Mouse (Mus musculus) heart, embryonic 13.5 days (tissue): ENCODE results near the gene Pnldc1. TPM values are rescaled to one million over a fixed set of nuclear protein-coding genes. Genes with fewer than 3 reads are reported as not detected.
"Not testable (repeated sequence)": the region's sequence is repeated elsewhere in the genome, so short reads cannot be mapped to it uniquely, and the experiment has no call there.

Source experiments
- ATAC-seq: fragments of 200-750 bp; cut with Nextera tagmentation; 2 replicates; pipeline ENCODE4 v1.8.0; 2017; ENCODE audit warnings: moderate TSS enrichment; ENCODE audit not compliant: insufficient number of reproducible peaks, low FRiP score, low TSS enrichment; ENCODE audit errors: extremely low read depth
- H3K27ac ChIP-seq: fragments of 300-500 bp; sonication (generic); replicated peaks from 2 replicates; pipeline ENCODE4 v1.5.1; 2015; ENCODE audit warnings: moderate library complexity, mild to moderate bottlenecking, inconsistent platforms
- H3K27me3 ChIP-seq: fragments of 300-500 bp; sonication (generic); replicated peaks from 2 replicates; pipeline ENCODE4 v1.6.1; 2015; ENCODE audit warnings: mild to moderate bottlenecking, inconsistent platforms
- H3K36me3 ChIP-seq: fragments of 300-500 bp; sonication (generic); 2 replicates; pipeline ENCODE4 v1.6.1; 2015; ENCODE audit warnings: mild to moderate bottlenecking, inconsistent platforms
- H3K4me1 ChIP-seq: fragments of 300-500 bp; sonication (generic); 2 replicates; pipeline ENCODE4 v1.6.1; 2015; ENCODE audit warnings: inconsistent platforms
- H3K4me2 ChIP-seq: fragments of 300-500 bp; sonication (generic); 2 replicates; pipeline ENCODE4 v1.6.1; 2015; ENCODE audit warnings: inconsistent platforms, mild to moderate bottlenecking, moderate library complexity
- H3K4me3 ChIP-seq: fragments of 300-500 bp; sonication (generic); 2 replicates; pipeline ENCODE4 v1.5.1; 2015; ENCODE audit warnings: moderate library complexity, mild to moderate bottlenecking, inconsistent platforms
- H3K9ac ChIP-seq: fragments of 300-500 bp; sonication (generic); 2 replicates; pipeline ENCODE4 v1.6.1; 2015; ENCODE audit warnings: inconsistent platforms, mild to moderate bottlenecking, moderate library complexity
- H3K9me3 ChIP-seq: fragments of 300-500 bp; sonication (generic); 2 replicates; pipeline ENCODE4 v1.6.1; 2016; ENCODE audit warnings: inconsistent platforms
- WGBS: fragments of 180-500 bp; shearing (Covaris S2); methylation state at CpG from one replicate; pipeline ENCODE4 v1.1.7; 2015; ENCODE audit warnings: mixed read lengths; 5-methylcytosine and 5-hydroxymethylcytosine counted together
- polyA plus RNA-seq: library from polyadenylated mRNA; unstranded; fragments of >200 nt; fragmentation: Nextera tagmentation; extraction: Ambion mirVana; gene quantifications from 2 replicates; pipeline ENCODE4 v1.2.1, GENCODE M21; 2015

Gene Pnldc1
- 0.70 and 1.0 TPM in 2 replicates for polyA plus RNA-seq

GRCm38 (mm10) chr17:12909361-12910280, at the start of gene Pnldc1:
TSS of gene Pnldc1 (minus strand) at chr17:12910230.
- H3K27me3 ChIP-seq, result no peaks in the 10 kb centered on the region
- H3K4me1 ChIP-seq, result peaks cover under 1% of the 10 kb centered on the region
- no peak within 1 kb of the TSS for H3K4me2 ChIP-seq
- peaks cover 74% of the 10 kb centered on the region for H3K36me3 ChIP-seq
- ATAC-seq, result no peak; the same call in 1 of the 2 replicates
- no peak within 1 kb of the TSS for H3K27ac ChIP-seq
- no peaks in the 10 kb centered on the region for H3K9me3 ChIP-seq
- H3K9ac ChIP-seq, result no peak within 1 kb of the TSS
- WGBS, result 67% methylated on average over 35 of the region's 35 CpGs
- H3K4me3 ChIP-seq, result no peak within 1 kb of the TSS

DNA sequence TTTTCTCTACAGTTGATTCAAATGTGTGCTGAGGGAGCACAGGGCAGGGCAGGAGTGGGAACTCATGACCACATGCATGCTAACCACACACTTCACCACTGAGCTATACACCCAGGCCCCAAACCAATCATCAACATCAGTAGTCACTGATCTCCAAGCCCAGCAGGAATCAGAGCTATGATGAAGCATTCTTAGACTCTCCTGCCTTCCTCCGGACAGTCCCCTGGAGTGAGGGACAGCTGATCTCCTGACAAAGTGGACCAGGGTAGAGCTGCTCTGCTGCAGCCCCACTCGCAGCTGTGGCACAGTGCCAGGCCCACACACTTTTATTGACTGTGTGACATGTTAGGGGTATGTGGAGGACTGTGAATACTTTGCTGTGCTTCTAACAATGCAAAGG, 49.3 kb upstream of the Pnldc1 start:
- 22% methylated on average over 1 of the region's 2 CpGs for WGBS
- peaks cover 14% of the 10 kb centered on the region for H3K36me3 ChIP-seq

GRCm38 (mm10) chr17:12956664-12957063, 46.6 kb upstream of the Pnldc1 start:
- H3K36me3 ChIP-seq, result peaks cover 33% of the 10 kb centered on the region
- no peak for ATAC-seq
- WGBS, result 83% methylated on average over 8 of the region's 8 CpGs

More for the DNA sequence above, 49.3 kb upstream of the Pnldc1 start:
- peak overlapping the region; percentile 35 for H3K4me2 ChIP-seq
- not testable (repeated sequence) for H3K9ac ChIP-seq, H3K27me3 ChIP-seq, ATAC-seq, H3K27ac ChIP-seq, H3K4me1 ChIP-seq, H3K9me3 ChIP-seq, H3K4me3 ChIP-seq

DNA sequence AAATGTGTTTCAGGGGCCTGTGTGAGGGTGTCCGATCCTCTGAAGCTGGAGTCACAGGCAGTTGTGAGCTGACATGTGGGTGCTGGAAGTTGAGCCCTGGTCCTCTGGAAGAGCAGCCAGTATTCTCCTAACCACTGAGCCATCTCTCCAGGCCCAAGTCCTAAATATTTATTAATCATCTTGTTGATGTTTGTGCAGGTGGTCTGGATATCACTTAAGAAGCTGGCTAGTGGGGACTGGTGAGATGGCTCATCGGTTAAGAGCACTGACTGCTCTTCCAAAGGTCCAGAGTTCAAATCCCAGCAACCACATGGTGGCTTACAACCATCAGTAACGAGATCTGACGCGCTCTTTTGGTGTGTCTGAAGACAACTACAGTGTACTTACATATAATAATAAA, 39.6 kb upstream of the Pnldc1 start:
- Histone ChIP-seq H3K9ac (no peak overlapping the region), H3K4me3 (no peak overlapping the region), H3K4me2 (no peak overlapping the region), H3K27ac (no peak overlapping the region), H3K4me1 (no peaks in the 10 kb centered on the region), H3K36me3 (peaks cover 72% of the 10 kb centered on the region), H3K27me3 (no peaks in the 10 kb centered on the region), H3K9me3 (no peaks in the 10 kb centered on the region)
- 93% methylated on average over 5 of the region's 5 CpGs for WGBS
- no peak for ATAC-seq

More at GRCm38 (mm10) chr17:12956664-12957063, 46.6 kb upstream of the Pnldc1 start:
- no peaks in the 10 kb centered on the region for H3K27me3 ChIP-seq
- H3K9me3 ChIP-seq, result no peaks in the 10 kb centered on the region
- H3K4me2 ChIP-seq, result no peak overlapping the region
- H3K9ac ChIP-seq, result no peak overlapping the region
- no peak overlapping the region for H3K4me3 ChIP-seq
- H3K27ac ChIP-seq, result no peak overlapping the region
- H3K4me1 ChIP-seq, result peaks cover 6% of the 10 kb centered on the region

- Histone ChIP-seq H3K36me3 (peaks cover 41% of the 10 kb centered on the region), H3K4me2 (no peak overlapping the region), H3K9ac (no peak overlapping the region), H3K9me3 (no peaks in the 10 kb centered on the region), H3K27ac (no peak overlapping the region), H3K4me1 (peaks cover 9% of the 10 kb centered on the region; the same call in 1 of the 2 replicates), H3K4me3 (no peak overlapping the region), H3K27me3 (no peaks in the 10 kb centered on the region)
- 91% methylated on average over 6 of the region's 6 CpGs for WGBS
- no peak for ATAC-seq
Measured at GRCm38 (mm10) chr17:12942459-12943162, 32.6 kb upstream of the Pnldc1 start.

DNA sequence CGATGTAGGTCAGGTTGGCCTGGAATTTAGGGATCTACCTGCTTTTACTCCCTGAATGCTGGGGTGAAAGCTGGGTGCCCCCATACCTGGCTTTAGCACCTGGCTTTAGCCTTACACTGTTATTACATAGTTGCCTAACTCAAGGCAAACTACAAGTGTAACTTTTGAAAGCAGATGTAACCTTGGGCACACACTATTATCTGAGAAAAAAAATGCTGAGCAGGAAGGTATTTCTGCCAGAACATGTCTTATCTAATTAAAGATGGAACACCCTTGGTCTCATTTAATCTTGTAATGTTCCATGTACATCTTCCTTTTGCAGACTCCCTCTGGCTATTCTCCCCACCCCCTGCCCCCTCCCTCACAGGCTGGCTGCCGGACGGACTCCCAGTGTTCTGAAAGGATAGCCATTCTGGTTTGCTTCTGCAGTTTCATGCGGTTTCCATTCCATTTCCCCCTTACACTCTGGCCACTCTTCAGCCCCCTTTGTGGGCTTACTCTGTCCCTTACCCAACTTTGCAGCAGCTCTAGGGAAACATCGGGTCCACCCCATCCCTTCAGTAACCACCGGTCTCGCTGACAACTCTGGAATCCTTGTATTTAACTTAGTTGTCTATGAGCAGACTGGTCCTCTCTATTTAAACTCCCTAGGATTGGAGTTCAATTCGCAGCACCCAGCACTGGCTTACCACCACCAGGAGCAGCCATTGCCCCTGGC, 31.7 kb upstream of the Pnldc1 start:
- Histone ChIP-seq H3K4me1 (peaks cover 9% of the 10 kb centered on the region; the same call in 1 of the 2 replicates), H3K4me3 (no peak overlapping the region), H3K27ac (no peak overlapping the region), H3K9ac (no peak overlapping the region), H3K36me3 (peaks cover 36% of the 10 kb centered on the region), H3K27me3 (no peaks in the 10 kb centered on the region), H3K9me3 (no peaks in the 10 kb centered on the region), H3K4me2 (no peak overlapping the region)
- ATAC-seq, result no peak
- WGBS, result 77% methylated on average over 8 of the region's 8 CpGs

DNA sequence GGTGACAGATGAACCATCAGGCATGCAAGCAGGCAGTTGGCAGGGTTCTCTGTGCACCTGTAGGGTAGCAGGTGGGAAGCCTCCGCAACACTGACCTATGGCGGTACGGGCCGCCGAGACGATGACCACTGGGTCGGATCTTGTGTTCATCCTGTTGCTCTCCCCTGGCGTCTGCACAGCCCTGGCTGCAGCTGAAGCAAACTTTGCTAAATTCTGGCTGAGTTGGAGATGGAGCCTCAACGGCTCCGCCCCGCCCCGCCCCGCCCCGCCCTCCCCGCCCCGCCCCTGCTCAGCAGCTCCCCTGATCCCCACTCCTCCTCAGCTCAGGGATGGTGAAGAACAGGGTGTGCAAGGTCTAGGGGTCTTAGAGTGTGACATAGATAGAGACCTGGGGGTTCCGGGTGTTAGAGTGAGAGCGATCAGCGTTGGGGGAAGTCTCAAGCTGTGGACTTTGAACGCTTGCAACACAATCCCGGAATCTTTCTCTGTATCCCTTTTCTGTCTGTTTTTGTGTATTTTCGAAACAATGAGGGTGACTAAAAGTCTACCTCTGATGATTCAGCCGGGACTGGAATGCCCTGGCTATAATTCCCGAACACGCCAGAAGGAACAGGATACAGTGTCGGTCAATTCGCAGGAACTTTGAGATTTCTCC, 30.2 kb upstream of the Pnldc1 start, which contains the start of gene Acat3:
Gene Acat3, minus strand, starts transcription at position 450 of the 655 bp plus-strand sequence.
- Histone ChIP-seq H3K9ac (peak within 1 kb of the TSS; percentile 44), H3K4me2 (peak within 1 kb of the TSS; percentile 68), H3K36me3 (peaks cover 25% of the 10 kb centered on the region), H3K4me3 (peak within 1 kb of the TSS; percentile 42), H3K4me1 (peaks cover 9% of the 10 kb centered on the region; the same call in 1 of the 2 replicates), H3K27me3 (no peaks in the 10 kb centered on the region), H3K9me3 (no peaks in the 10 kb centered on the region), H3K27ac (no peak within 1 kb of the TSS)
- 13% methylated on average over 27 of the region's 27 CpGs for WGBS
- no peak; the same call in 1 of the 2 replicates for ATAC-seq

DNA sequence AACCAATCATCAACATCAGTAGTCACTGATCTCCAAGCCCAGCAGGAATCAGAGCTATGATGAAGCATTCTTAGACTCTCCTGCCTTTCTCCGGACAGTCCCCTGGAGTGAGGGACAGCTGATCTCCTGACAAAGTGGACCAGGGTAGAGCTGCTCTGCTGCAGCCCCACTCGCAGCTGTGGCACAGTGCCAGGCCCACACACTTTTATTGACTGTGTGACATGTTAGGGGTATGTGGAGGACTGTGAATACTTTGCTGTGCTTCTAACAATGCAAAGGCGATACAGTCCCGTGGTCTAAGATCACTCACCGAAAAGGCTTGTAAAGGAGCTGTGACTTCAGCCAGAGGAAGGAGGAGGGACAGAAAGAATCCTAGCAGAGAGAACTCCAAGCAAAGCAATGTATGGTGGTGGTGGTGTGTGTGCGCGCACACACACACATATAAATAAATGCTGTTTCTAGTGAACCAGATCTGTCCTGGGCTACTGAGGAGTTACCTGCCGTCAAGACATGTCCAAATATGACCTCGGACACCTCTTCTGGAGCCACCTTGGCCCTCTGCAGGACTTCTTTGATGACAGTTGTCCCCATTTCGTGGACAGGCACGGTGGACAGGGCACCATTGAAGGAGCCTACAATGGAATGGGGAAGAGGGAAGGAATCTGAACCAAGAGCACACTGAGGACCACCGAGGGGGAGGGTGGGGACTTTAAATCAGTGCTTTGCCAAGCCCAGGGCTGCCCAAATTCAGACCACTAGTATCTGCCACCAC, 29.5 kb upstream of the Pnldc1 start:
- not testable (repeated sequence) for H3K27ac ChIP-seq, ATAC-seq, H3K4me1 ChIP-seq, H3K27me3 ChIP-seq, H3K9me3 ChIP-seq
- H3K9ac ChIP-seq, result peak overlapping the region; percentile 44; the same call in 1 of the 2 replicates
- H3K36me3 ChIP-seq, result peaks cover 18% of the 10 kb centered on the region
- WGBS, result 22% methylated on average over 3 of the region's 12 CpGs
- H3K4me2 ChIP-seq, result peak overlapping the region; percentile 68
- H3K4me3 ChIP-seq, result peak overlapping the region; percentile 42

DNA sequence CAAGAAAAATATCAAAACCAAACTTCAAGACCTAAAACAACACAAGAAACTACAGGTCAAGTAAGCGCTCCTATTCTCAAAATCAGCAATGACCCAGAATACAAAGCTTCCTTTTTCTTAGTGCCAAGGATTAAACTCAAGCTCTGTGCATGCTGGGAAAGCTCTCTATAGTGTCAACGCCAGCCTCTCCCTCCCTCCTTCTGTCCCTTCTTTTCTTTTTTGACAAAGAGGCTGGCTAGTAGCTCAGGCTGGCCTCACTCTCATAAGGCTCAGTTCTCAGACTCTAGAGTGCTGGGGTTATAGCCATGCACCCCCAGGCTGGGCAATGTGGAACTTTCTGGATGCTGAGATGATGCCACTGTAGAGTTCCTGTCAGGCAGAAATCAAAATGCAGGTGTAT, 28.0 kb upstream of the Pnldc1 start:
- Histone ChIP-seq H3K27me3 (no peaks in the 10 kb centered on the region), H3K9me3 (no peaks in the 10 kb centered on the region)
- 60% methylated on average over 2 of the region's 2 CpGs for WGBS

GRCm38 (mm10) chr17:12937412-12937970, 27.5 kb upstream of the Pnldc1 start:
- Histone ChIP-seq H3K4me2 (no peak overlapping the region), H3K27ac (no peak overlapping the region), H3K36me3 (peaks cover 2% of the 10 kb centered on the region; the same call in 1 of the 2 replicates), H3K9ac (no peak overlapping the region), H3K27me3 (no peaks in the 10 kb centered on the region), H3K9me3 (no peaks in the 10 kb centered on the region), H3K4me3 (no peak overlapping the region), H3K4me1 (peaks cover 9% of the 10 kb centered on the region; the same call in 1 of the 2 replicates)
- no peak for ATAC-seq
- WGBS, result 71% methylated on average over 2 of the region's 2 CpGs

More for the DNA sequence above, 28.0 kb upstream of the Pnldc1 start:
- Histone ChIP-seq H3K36me3 (peaks cover 8% of the 10 kb centered on the region; the same call in 1 of the 2 replicates), H3K4me2 (no peak overlapping the region), H3K4me1 (peaks cover 9% of the 10 kb centered on the region; the same call in 1 of the 2 replicates), H3K27ac (no peak overlapping the region), H3K4me3 (no peak overlapping the region), H3K9ac (no peak overlapping the region)
- no peak for ATAC-seq
